Mouse (Mus musculus) heart, postnatal 0 days (tissue): Measurements from ENCODE around the gene Cep104. TPM values are rescaled to one million over a fixed set of nuclear protein-coding genes. Genes with fewer than 3 reads are reported as not detected.
A peak's percentile ranks its signal among the peaks of the same experiment; 100 is the strongest.

Experiments
- ATAC-seq: fragments of 200-750 bp; cut with Nextera tagmentation; 2 replicates; pipeline ENCODE4 v1.8.0; 2017; ENCODE audit warnings: low read depth, moderate number of reproducible peaks, moderate library complexity; ENCODE audit not compliant: insufficient read depth
- DNase-seq: peaks from one replicate; pipeline ENCODE4 v3.0.0-alpha.2; 2016; ENCODE audit warnings: low spot score
- H3K27ac ChIP-seq: fragments of 300-500 bp; sonication (generic); 2 replicates; pipeline ENCODE4 v1.5.1; 2014; ENCODE audit warnings: low read depth, mild to moderate bottlenecking
- H3K27me3 ChIP-seq: fragments of 300-500 bp; sonication (generic); 2 replicates; pipeline ENCODE4 v1.6.1; 2014; ENCODE audit warnings: low read length, mixed read lengths; ENCODE audit not compliant: control insufficient read depth, insufficient read depth
- H3K36me3 ChIP-seq: fragments of 300-500 bp; sonication (generic); replicated peaks from 2 replicates; pipeline ENCODE4 v1.6.1; 2014; ENCODE audit warnings: low read length, mixed read lengths; ENCODE audit not compliant: control insufficient read depth, insufficient read depth
- H3K4me1 ChIP-seq: fragments of 300-500 bp; sonication (generic); 2 replicates; pipeline ENCODE4 v1.6.1; 2014; ENCODE audit warnings: antibody characterized with exemption; ENCODE audit not compliant: control insufficient read depth, insufficient read depth
- H3K4me2 ChIP-seq: fragments of 300-500 bp; sonication (generic); 2 replicates; pipeline ENCODE4 v1.6.1; 2014; ENCODE audit warnings: low read depth, mild to moderate bottlenecking, low read length, moderate library complexity
- H3K4me3 ChIP-seq: fragments of 300-500 bp; sonication (generic); 2 replicates; pipeline ENCODE4 v1.5.1; 2014; ENCODE audit warnings: low read depth, low read length
- H3K9ac ChIP-seq: fragments of 300-500 bp; sonication (generic); replicated peaks from 2 replicates; pipeline ENCODE4 v1.6.1; 2014; ENCODE audit warnings: low read depth, low read length, mixed read lengths
- H3K9me3 ChIP-seq: fragments of 300-500 bp; sonication (generic); replicated peaks from 2 replicates; pipeline ENCODE4 v1.6.1; 2016; ENCODE audit warnings: low read length; ENCODE audit not compliant: control insufficient read depth
- CTCF ChIP-seq: IDR thresholded peaks from 2 replicates; pipeline ENCODE4 v1.5.1; 2016; ENCODE audit warnings: antibody characterized with exemption, control low read depth, low read depth
- EP300 ChIP-seq: IDR thresholded peaks from 2 replicates; pipeline ENCODE4 v1.6.1; 2016; ENCODE audit warnings: antibody characterized with exemption, low read depth
- WGBS: fragments of 180-500 bp; shearing (Covaris S2); extraction: QIAGEN DNeasy Blood & Tissue Kit; methylation state at CpG from one replicate; pipeline ENCODE4 v1.1.7; 2014; 5-methylcytosine and 5-hydroxymethylcytosine counted together
- polyA plus RNA-seq: library from polyadenylated mRNA; unstranded; fragments of >200 nt; fragmentation: Nextera tagmentation; extraction: Ambion mirVana; gene quantifications from 2 replicates; pipeline ENCODE4 v1.2.1, GENCODE M21; 2015
- total RNA-seq: library from RNA; depleted of rRNA; stranded (reverse); fragments of >200 nt; gene quantifications from 2 replicates; pipeline ENCODE4 v1.2.3, GENCODE M21; 2014; ENCODE audit warnings: low replicate concordance; rRNA removed

The Cep104 gene
- total and polyA plus RNA-seq, 2 experiments from 2014 or later, result 9.2 to 11.3 TPM

DNA sequence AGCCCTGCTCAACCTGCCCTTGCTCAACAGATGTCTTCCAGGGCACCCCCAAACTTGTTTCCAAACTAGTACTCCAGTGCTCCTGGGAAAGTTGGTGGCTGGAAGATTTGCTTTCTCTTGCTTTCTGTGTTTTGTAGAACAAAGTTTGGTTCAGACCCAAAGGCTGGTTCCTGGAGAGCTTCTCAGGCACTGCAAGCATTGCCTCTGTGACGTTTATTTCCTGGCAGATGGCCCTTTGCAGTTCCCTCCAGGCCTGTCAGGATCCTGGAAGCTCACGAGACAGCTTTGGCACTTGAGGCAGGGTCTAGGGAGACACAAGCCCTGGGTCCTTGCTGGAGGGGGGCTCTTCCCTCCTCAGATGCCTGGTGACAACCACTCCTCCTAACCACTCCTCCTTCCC lies 81.7 kb downstream of the Cep104 start:
- Histone ChIP-seq H3K4me1 (no peaks in the 10 kb centered on the region), H3K4me2 (no peak overlapping the region), H3K27ac (0 out of 2 replicates have a peak overlapping the region, but pooled peaks have one; percentile 9), H3K27me3 (no peaks in the 10 kb centered on the region), H3K9ac (no peak overlapping the region), H3K36me3 (no peaks in the 10 kb centered on the region), H3K9me3 (no peaks in the 10 kb centered on the region), H3K4me3 (no peak overlapping the region)
- TF ChIP-seq EP300 (no peak), CTCF (no peak)
- ATAC-seq (no peak), DNase-seq (no peak)
- WGBS, result 27% methylated on average over 2 of the region's 2 CpGs

DNA sequence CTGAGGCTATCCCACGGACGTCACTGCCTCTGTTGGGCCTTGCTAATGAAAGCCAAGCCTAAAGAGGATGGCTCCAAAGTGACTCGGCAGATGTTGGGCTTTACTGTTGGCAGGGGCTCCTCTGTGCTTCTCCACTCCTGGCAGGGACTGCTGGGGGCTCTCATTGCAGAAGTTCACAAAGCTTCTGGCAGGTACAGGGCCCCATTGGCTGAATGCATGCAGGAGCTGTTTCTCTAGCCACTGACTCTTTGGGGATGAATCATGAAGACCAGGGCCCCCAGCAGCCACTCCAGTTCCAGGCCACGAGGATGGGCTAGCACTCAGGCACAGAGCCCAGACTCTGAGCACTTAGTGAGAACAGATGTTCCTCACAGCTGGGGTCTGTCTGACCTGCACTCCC lies 82.7 kb downstream of the Cep104 start:
- Histone ChIP-seq H3K9ac (no peak overlapping the region), H3K4me3 (no peak overlapping the region), H3K9me3 (no peaks in the 10 kb centered on the region), H3K4me2 (no peak overlapping the region), H3K36me3 (no peaks in the 10 kb centered on the region), H3K27ac (no peak overlapping the region), H3K4me1 (no peaks in the 10 kb centered on the region), H3K27me3 (no peaks in the 10 kb centered on the region)
- 53% methylated on average over 4 of the region's 4 CpGs for WGBS
- TF ChIP-seq CTCF (no peak), EP300 (no peak)
- no peak for ATAC-seq
- DNase-seq, result no peak

Other genes with a start within 250 kb of the Cep104 start
- gene A430005L14Rik, start 18.0 kb upstream of the Cep104 start, total RNA-seq, result 27.1 and 47.0 TPM in 2 replicates
- gene A430005L14Rik, start 18.0 kb upstream of the Cep104 start, polyA plus RNA-seq, result 45.0 and 45.7 TPM in 2 replicates
- 3.0 and 10.2 TPM in 2 replicates for gene Dffb, start 68 bp upstream of the Cep104 start, total RNA-seq
- 4.2 and 4.3 TPM in 2 replicates for gene Dffb, start 68 bp upstream of the Cep104 start, polyA plus RNA-seq
- gene Lrrc47, start 36.5 kb downstream of the Cep104 start, total RNA-seq, result 13.4 and 18.0 TPM in 2 replicates
- 11.1 and 12.2 TPM in 2 replicates for gene Lrrc47, start 36.5 kb downstream of the Cep104 start, polyA plus RNA-seq
- gene Smim1, start 51.0 kb downstream of the Cep104 start, total RNA-seq, result 15.9 and 26.5 TPM in 2 replicates
- gene Smim1, start 51.0 kb downstream of the Cep104 start, polyA plus RNA-seq, result 23.8 and 32.6 TPM in 2 replicates
- gene Ccdc27, start 67.5 kb downstream of the Cep104 start, total RNA-seq, result not detected in 2 replicates
- gene Ccdc27, start 67.5 kb downstream of the Cep104 start, polyA plus RNA-seq, result not detected in 2 replicates
- not detected in 2 replicates for gene Trp73, start 165.0 kb downstream of the Cep104 start, total RNA-seq
- 0.08 TPM in 1 of 2 replicates, not detected in the other for gene Trp73, start 165.0 kb downstream of the Cep104 start, polyA plus RNA-seq
- 18.5 and 24.0 TPM in 2 replicates for gene Wrap73, start 167.2 kb downstream of the Cep104 start, total RNA-seq
- gene Wrap73, start 167.2 kb downstream of the Cep104 start, polyA plus RNA-seq, result 14.3 and 16.6 TPM in 2 replicates
- 116 and 146 TPM in 2 replicates for gene Tprgl, start 185.5 kb downstream of the Cep104 start, total RNA-seq
- 123 and 131 TPM in 2 replicates for gene Tprgl, start 185.5 kb downstream of the Cep104 start, polyA plus RNA-seq
- gene Megf6, start 195.5 kb downstream of the Cep104 start, total RNA-seq, result 53.3 and 79.8 TPM in 2 replicates
- gene Megf6, start 195.5 kb downstream of the Cep104 start, polyA plus RNA-seq, result 11.6 and 12.9 TPM in 2 replicates